Mouse (Mus musculus) cerebellum, postnatal 14 days (tissue): ENCODE measurements around the gene Clcf1.

Experiments
- DNase-seq, 2 experiments: peaks; one replicate each; pipeline ENCODE4 v3.0.0; 2021; ENCODE audit warnings: mixed read lengths in 2 of 2

Gene Clcf1

GRCm38 (mm10) chr19:4257216-4257896 is 43.3 kb downstream of the Clcf1 start:
- peak; percentile 97 to 98 for DNase-seq

- no peak for DNase-seq
Measured at GRCm38 (mm10) chr19:4257897-4258252, 43.8 kb downstream of the Clcf1 start.

DNA sequence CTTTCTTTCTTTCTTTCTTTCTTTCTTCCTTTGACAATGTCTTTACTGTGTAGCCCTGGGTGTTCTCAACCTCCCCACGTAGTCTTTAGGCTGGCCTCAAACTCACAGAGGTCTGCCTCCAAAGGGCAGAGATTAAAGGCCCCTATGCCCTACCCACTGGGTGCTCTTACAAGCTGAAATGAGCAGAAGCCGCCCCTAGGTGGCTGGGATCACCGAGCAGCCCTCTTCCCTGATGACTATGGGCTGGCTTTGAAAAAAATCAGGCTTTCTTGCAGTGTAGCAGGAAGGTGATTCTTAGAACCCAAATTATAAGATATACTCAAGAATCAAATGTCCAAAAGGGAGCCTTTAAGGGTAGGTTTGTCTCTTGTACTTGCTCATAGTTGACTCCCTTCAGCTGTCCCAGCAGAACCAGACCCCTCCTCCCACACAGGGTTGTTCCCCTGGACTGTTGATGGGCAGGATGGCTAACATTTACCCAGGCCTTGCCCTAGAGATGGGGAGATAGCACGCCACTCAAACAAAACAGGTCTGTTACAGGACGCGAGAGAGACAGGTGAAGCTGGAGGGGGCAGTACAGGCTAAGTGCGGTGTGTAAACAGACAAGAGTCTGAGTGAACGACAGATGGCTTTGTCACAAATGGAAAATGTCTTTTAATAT is 47.1 kb downstream of the Clcf1 start:
- peak in 1 of 2 experiments; percentile 44 for DNase-seq

DNA sequence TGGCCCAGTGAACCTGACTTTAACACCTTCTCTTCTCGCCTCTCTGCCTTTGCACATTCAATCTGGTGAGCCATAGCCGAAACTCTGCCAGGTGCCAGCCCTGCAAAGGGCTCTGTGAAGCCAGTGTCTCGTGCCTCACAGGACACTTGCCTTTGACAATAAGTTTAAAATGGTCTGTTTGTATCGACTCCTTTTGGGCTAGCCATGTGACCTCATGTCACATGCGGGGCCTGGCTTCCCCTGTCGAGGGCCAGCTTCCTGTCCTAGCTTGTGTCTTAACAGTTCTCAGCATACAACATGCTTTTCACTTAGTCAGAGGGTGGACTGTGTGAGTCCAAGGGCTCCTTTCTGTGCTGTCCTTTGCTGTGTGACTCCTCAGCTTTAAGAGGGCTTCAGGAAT is 48.7 kb downstream of the Clcf1 start:
- peak in 1 of 2 experiments; percentile 31 for DNase-seq

DNA sequence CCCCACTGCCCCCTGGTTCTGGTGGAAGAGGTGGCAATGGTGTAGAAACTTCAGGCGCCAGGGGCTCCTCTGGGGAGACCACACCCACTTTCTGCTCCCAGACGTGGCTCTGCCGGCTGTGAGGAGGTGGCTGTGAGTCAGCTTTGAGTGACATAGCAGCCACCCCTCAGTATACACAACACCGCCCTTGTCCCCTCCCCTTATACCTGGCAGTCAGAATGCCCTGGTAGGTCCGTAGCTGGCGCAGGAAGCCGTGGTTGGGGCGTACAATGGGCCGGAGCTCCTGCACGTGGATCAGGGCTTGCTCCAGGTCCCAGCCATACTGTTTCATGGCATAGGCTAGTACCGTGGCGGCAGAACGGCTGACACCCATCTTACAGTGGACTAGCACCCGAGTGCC is 49.7 kb downstream of the Clcf1 start:
- DNase-seq = no peak

GRCm38 (mm10) chr19:4264171-4264780 is 50.2 kb downstream of the Clcf1 start:
- no peak for DNase-seq

DNA sequence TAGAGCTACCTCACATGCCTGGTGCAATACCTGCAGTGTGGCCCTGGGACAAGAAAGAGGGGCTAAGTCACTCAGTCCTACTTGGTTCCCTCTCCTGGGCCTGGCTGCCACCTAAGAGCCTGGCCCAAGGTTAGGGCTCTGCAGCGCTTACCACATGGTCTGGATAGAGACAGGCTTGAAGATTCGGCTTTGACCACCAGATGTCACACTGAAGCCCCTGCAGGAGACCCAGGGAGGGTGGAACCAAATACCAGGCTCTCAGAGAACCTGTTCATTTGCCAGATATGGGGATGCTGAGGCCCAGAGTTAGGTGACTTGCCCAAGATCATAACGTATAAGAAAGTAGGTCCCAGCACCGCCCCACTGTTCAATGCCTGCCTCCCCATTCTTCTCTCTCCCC is 51.9 kb downstream of the Clcf1 start:
- peak in 1 of 2 experiments; percentile 45 for DNase-seq

DNA sequence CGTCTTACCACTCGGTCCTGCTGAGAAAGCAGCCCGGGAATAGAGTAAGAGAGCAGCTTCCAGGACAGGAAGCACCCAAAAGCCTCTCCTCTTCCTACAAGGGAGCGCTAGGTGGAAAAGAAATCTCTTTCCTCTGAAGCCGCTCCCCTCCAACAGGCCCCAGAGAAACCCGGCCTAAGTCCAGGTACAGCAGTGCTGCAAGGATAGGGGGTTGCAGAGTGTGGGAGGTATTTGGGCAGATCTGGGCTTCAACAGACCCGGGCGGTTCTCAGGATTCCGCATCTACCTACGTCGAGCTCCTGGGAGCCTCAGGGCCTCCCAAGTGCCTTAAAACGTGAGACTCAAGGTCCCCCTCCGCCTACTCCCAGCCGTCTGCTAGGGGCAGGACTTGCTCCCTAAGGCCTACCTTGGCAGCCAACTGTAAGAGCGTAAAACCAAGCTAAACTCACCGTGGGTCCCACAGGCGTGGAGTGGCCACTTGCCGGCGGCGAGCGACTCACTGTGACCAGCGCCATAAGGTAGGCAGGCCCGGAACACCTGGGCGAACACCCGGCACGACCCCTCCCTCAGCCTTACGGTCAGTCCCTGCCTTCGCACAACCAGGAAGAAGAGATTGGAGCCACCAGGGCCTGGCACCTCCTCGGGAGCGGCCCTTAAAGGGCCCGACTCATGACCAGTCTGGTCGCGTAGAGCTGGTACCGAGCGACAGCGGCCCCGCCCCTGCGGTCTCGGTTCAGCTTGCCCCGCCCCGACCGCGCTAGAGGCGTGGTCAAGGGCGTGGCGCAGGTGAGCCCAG is 54.7 kb downstream of the Clcf1 start, which contains the start of gene Ssh3:
Gene Ssh3 (minus strand): TSS at position 615 of the 796 bp plus-strand sequence.
- peak; percentile 74 to 81 for DNase-seq

DNA sequence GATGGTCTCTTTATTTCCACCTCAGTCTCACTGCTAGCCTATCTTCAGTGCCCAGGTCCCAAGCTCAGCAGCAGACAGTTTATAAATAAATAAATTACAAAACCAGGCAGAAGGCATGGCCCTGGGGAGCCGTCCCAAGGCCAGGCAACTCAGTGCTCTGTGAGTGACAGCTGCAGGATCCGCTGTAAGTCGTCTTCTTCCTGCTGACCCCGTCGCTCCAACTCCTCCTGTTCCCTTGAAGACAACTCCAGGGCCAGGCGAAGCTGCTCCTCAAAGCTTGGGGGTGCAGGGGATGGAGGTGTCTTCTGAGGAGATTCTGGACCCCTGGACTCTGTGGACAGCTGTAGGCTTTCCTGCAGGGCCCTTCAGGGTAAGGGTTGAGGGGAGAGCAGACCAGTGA is 56.1 kb downstream of the Clcf1 start:
- no peak for DNase-seq

DNA sequence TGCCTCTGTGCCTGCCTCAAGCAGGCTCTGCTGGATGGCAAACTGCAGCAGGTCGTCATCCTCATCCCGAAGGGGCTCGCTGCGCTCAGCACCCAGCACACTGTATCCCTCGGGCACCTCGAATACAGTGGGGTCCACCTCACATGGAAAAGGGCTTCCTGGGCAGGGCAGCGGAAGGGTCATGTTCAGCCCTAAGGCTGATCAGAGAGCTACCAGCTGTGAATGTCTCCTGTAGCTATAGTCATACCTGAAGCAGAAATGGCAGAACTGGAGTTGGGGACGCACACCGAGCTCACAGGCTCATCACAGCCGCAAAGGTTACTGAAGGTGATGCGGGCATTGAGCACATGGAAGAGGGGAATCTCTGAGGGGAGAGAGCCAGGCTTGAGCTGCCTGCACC is 56.9 kb downstream of the Clcf1 start:
- no peak for DNase-seq
